10 mouse cellular contexts compared by ENCODE assay signal in the genomic region with DNA sequence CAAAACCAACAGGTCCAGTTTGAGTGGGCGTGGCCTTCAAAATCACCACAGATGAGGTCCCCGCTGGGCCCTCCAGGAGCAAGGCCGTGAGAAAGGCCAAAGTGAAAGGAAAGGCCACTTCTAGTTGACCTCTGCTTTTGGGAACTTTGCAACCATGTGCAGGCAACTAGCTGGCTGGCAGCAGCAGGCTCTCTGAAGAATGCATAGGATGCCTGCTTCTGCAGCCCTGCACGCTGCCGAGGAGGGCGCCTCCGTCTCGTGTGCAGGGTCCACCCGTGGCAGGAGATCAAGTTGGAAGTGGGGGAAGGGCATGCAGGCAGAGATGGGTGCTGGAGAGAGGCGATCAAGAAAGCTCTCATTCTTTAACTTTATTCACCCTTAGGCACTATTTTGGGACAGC. TPM values are rescaled to one million over a fixed set of nuclear protein-coding genes. Genes with fewer than 3 reads are reported as not detected.
DNase-seq lines count a peak whose midpoint lies in the region; ATAC-seq and TF ChIP-seq lines count a peak whose summit lies in the region.
"Had no signal": no experiment of that assay in that cellular context is flagged by ENCODE, and none has a peak within 500 bp of the region (broad histone marks: within the 10 kb centered on the region; RNA-seq: fewer than 3 reads in every experiment).

No protein-coding gene starts in this region.

- H3K9ac ChIP-seq in lung, postnatal 0 days (replicated peaks; ENCODE audit: low read depth), result no peak overlapping the region
- no peak overlapping the region for H3K9ac ChIP-seq in forebrain, embryonic 16.5 days (replicated peaks; ENCODE audit: low read depth, low read length)
- no peak overlapping the region for H3K9ac ChIP-seq in limb, embryonic 15.5 days
- H3K9ac ChIP-seq in stomach, postnatal 0 days (ENCODE audit: low read length), result no peak overlapping the region

- no peak for ATAC-seq in lung, postnatal 0 days
- no peak for ATAC-seq in forebrain, embryonic 16.5 days
- no peak for ATAC-seq in limb, embryonic 15.5 days (ENCODE audit: insufficient number of reproducible peaks, low FRiP score, low TSS enrichment, low read depth)
- ATAC-seq in stomach, postnatal 0 days (ENCODE audit: low FRiP score, low TSS enrichment), result 0 out of 2 replicates have a peak, but pooled peaks have one; percentile 21
- ATAC-seq: Patski had no signal

- peak; percentile 24; the same call in 1 of the 2 replicates for TF ChIP-seq CTCF in lung, postnatal 0 days (IDR thresholded peaks at IDR 0.05)
- TF ChIP-seq CTCF in stomach, postnatal 0 days (IDR thresholded peaks at IDR 0.05; ENCODE audit: low read depth), result peak; percentile 36; the same call in 1 of the 2 replicates

- peaks cover 4% of the 10 kb centered on the region; the same call in 1 of the 2 replicates for H3K4me1 ChIP-seq in lung, postnatal 0 days (ENCODE audit: insufficient read depth, low read depth, low read length)
- H3K4me1 ChIP-seq in forebrain, embryonic 16.5 days (replicated peaks; ENCODE audit: control insufficient read depth, insufficient read depth, low read length), result peaks cover 22% of the 10 kb centered on the region
- peaks cover 26% of the 10 kb centered on the region for H3K4me1 ChIP-seq in limb, embryonic 15.5 days
- H3K4me1 ChIP-seq in stomach, postnatal 0 days (replicated peaks; ENCODE audit: control insufficient read depth, insufficient read depth), result peaks cover 3% of the 10 kb centered on the region; the same call in 1 of the 2 replicates

- no peak overlapping the region for H3K4me3 ChIP-seq in lung, postnatal 0 days (ENCODE audit: low read depth, low read length)
- peak overlapping the region; percentile 2; the same call in 1 of the 2 replicates for H3K4me3 ChIP-seq in forebrain, embryonic 16.5 days (replicated peaks; ENCODE audit: low read length)
- H3K4me3 ChIP-seq in limb, embryonic 15.5 days, result no peak overlapping the region
- H3K4me3 ChIP-seq in stomach, postnatal 0 days (ENCODE audit: low read depth, low read length), result peak overlapping the region; percentile 43; the same call in 1 of the 2 replicates

- no peaks in the 10 kb centered on the region for H3K36me3 ChIP-seq in lung, postnatal 0 days (ENCODE audit: insufficient read depth, low read length)
- no peaks in the 10 kb centered on the region for H3K36me3 ChIP-seq in forebrain, embryonic 16.5 days (ENCODE audit: control insufficient read depth, insufficient read depth)
- no peaks in the 10 kb centered on the region for H3K36me3 ChIP-seq in limb, embryonic 15.5 days
- no peaks in the 10 kb centered on the region for H3K36me3 ChIP-seq in stomach, postnatal 0 days (ENCODE audit: control insufficient read depth, insufficient read depth, low read length)

- DNase-seq in lung, postnatal 0 days (ENCODE audit: low spot score), result no peak
- DNase-seq in lung, adult 18-20 months, result no peak
- DNase-seq in stomach, postnatal 0 days (ENCODE audit: low spot score), result no peak
- DNase-seq in adrenal gland, postnatal 25 days, result no peak
- no peak for DNase-seq in cerebellum, adult 9-11 months
- DNase-seq: cerebellum, adult 18-20 months had no signal

- H3K4me2 ChIP-seq in lung, postnatal 0 days (replicated peaks; ENCODE audit: low read depth, low read length), result no peak overlapping the region
- peak overlapping the region; percentile 16; the same call in 1 of the 2 replicates for H3K4me2 ChIP-seq in forebrain, embryonic 16.5 days (ENCODE audit: low read length)
- H3K4me2 ChIP-seq in limb, embryonic 15.5 days, result 0 out of 2 replicates have a peak overlapping the region, but pooled peaks have one; percentile 91
- H3K4me2 ChIP-seq in stomach, postnatal 0 days (replicated peaks; ENCODE audit: low read depth), result peak overlapping the region; percentile 67; the same call in 1 of the 2 replicates

- H3K9me3 ChIP-seq in lung, postnatal 0 days (ENCODE audit: low read length), result no peaks in the 10 kb centered on the region
- no peaks in the 10 kb centered on the region for H3K9me3 ChIP-seq in forebrain, embryonic 16.5 days (ENCODE audit: control insufficient read depth, low read length)
- no peaks in the 10 kb centered on the region for H3K9me3 ChIP-seq in limb, embryonic 15.5 days
- no peaks in the 10 kb centered on the region for H3K9me3 ChIP-seq in stomach, postnatal 0 days (ENCODE audit: control insufficient read depth, low read length)

- no peak overlapping the region for H3K27ac ChIP-seq in lung, postnatal 0 days (ENCODE audit: low read length)
- no peak overlapping the region for H3K27ac ChIP-seq in forebrain, embryonic 16.5 days (ENCODE audit: low read length)
- no peak overlapping the region for H3K27ac ChIP-seq in limb, embryonic 15.5 days
- H3K27ac ChIP-seq in stomach, postnatal 0 days (replicated peaks), result no peak overlapping the region

- WGBS in lung, postnatal 0 days, result 28% methylated on average over 10 of the region's 10 CpGs
- whole genome bisulfite sequencing in forebrain, embryonic 16.5 days, result 11% methylated on average over 10 of the region's 10 CpGs
- whole genome bisulfite sequencing in limb, embryonic 15.5 days, result 27% methylated on average over 10 of the region's 10 CpGs
- 35% methylated on average over 10 of the region's 10 CpGs for WGBS in stomach, postnatal 0 days

- no peak for TF ChIP-seq EP300 in lung, postnatal 0 days (IDR thresholded peaks at IDR 0.05)
- no peak for TF ChIP-seq EP300 in stomach, postnatal 0 days (optimal IDR thresholded peaks at IDR 0.05)

- H3K27me3 ChIP-seq in lung, postnatal 0 days (replicated peaks; ENCODE audit: insufficient read depth, low read length), result peaks cover 24% of the 10 kb centered on the region
- peaks cover 28% of the 10 kb centered on the region for H3K27me3 ChIP-seq in forebrain, embryonic 16.5 days (replicated peaks; ENCODE audit: control insufficient read depth, insufficient read depth, low read length)
- H3K27me3 ChIP-seq in limb, embryonic 15.5 days, result peaks cover 62% of the 10 kb centered on the region
- H3K27me3 ChIP-seq in stomach, postnatal 0 days (ENCODE audit: control insufficient read depth, insufficient read depth, low read length), result 0 out of 2 replicates have a peak, but pooled peaks cover 4% of the 10 kb centered on the region

RNA-seq across cellular contexts. Expression of a gene that starts 1.3 kb away (rescaled TPM):
- polyA plus RNA-seq in lung, postnatal 0 days (2015; fragmentation: Nextera tagmentation; extraction: Ambion mirVana), result 0.07 and 0.08 TPM in 2 replicates
- polyA plus RNA-seq in forebrain, embryonic 16.5 days (2015; fragmentation: Nextera tagmentation; extraction: Ambion mirVana), result 3.9 and 4.3 TPM in 2 replicates
- 3.9 and 4.4 TPM in 2 replicates for polyA plus RNA-seq in limb, embryonic 15.5 days (2015; fragmentation: Nextera tagmentation; extraction: Ambion mirVana)
- polyA plus RNA-seq in stomach, postnatal 0 days (2015; fragmentation: Nextera tagmentation; extraction: Ambion mirVana), result 3.5 and 4.3 TPM in 2 replicates
- total RNA-seq in adrenal gland, postnatal 25 days (2021), result 0.12 and 0.57 TPM in 2 replicates
- total RNA-seq: megakaryocyte-erythroid progenitor cell, adult 5-6 weeks had no signal
- polyA plus RNA-seq: Patski had no signal

Comparison
In these comparisons a context has a peak if more than half of its experiments do, and no peak if none do; other contexts are left out.
1. H3K4me3 ChIP-seq: peak in forebrain, embryonic 16.5 days (single experiment) and stomach, postnatal 0 days (single experiment); none in lung, postnatal 0 days (single experiment) and limb, embryonic 15.5 days (single experiment).